Mouse (Mus musculus) myocyte (in vitro differentiated cells): ENCODE data around the gene Tbl2.

Experiments
- CEBPB ChIP-seq: IDR thresholded peaks from 2 replicates; pipeline ENCODE4 v1.6.1; 2011; ENCODE audit warnings: mild to moderate bottlenecking, moderate library complexity; ENCODE audit not compliant: poor library complexity, insufficient read depth, severe bottlenecking
- E2F4 ChIP-seq: IDR thresholded peaks from one replicate; pipeline ENCODE4 v1.6.1; 2011; ENCODE audit warnings: mild to moderate bottlenecking, control low read depth, moderate library complexity; ENCODE audit not compliant: insufficient read depth
- MAX ChIP-seq: IDR thresholded peaks from one replicate; pipeline ENCODE4 v1.6.1; 2011; ENCODE audit warnings: low read depth, mild to moderate bottlenecking, control low read depth
- POLR2A ChIP-seq: IDR thresholded peaks from one replicate; pipeline ENCODE4 v1.6.1; 2011; ENCODE audit warnings: low read depth, mild to moderate bottlenecking, control low read depth, moderate library complexity; ENCODE audit not compliant: insufficient read length
- USF1 ChIP-seq: IDR thresholded peaks from one replicate; pipeline ENCODE4 v1.6.1; 2011; ENCODE audit warnings: low read depth, mild to moderate bottlenecking, control low read depth, moderate library complexity

GRCm38 (mm10) chr5:135189281-135190022 lies 40.0 kb downstream of the Tbl2 start:
- TF ChIP-seq CEBPB (no peak), MAX (no peak), USF1 (no peak), E2F4 (no peak), POLR2A (no peak)
